Mouse (Mus musculus): ENCODE measurements at regions not wholly inside any gene's neighbourhood (a gene's known extent, or its start where the extent isn't known, plus 50 kb on each side); places are given as distances from the start of the nearest gene placed in this dataset.

DNA sequence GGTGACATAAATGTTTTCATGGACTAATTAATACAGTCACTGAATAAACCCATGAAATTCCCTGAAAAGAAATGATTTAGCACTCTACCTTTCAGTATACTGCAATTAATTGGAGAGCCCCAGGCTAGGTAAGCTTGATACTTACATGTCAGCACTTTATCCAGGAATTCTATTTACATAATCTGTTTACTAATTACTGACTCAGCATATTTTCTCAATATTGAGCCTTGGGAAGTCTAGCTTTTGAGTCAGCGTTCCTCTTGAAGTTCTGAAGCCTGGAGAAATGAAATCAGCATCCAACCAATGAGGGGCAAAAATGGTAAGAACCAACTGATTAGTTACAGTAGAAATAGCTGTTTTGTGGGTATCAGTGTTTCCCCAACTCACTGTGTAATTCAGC, 448.8 kb downstream of the Cps1 start:
- TF ChIP-seq CTCF (IDR thresholded peaks at IDR 0.05) (no peak), EP300 (IDR thresholded peaks at IDR 0.05) (no peak)
